Mouse (Mus musculus) cortical plate, adult 2 months (tissue): Measurements from ENCODE around the gene Cers6.

Source experiments
- CTCF ChIP-seq: fragments of 200-500 bp; IDR thresholded peaks from 2 replicates; pipeline ENCODE4 v1.5.1; 2011; ENCODE audit warnings: mild to moderate bottlenecking, control low read depth, low read length; ENCODE audit not compliant: insufficient read depth; ENCODE audit errors: extremely low read depth
- POLR2A ChIP-seq: fragments of 200-500 bp; IDR thresholded peaks from 2 replicates; pipeline ENCODE4 v1.6.1; 2011; ENCODE audit warnings: mild to moderate bottlenecking, low read length, control low read depth; ENCODE audit not compliant: insufficient read depth; ENCODE audit errors: extremely low read depth

- no peak for TF ChIP-seq CTCF
- TF ChIP-seq POLR2A: no peak
Observed at GRCm38 (mm10) chr2:68864366-68864765, 3.1 kb downstream of the Cers6 start.
